Mouse (Mus musculus) small intestine, adult 2 months (tissue): ENCODE data around the gene Magi1.

ENCODE experiments used
- CTCF ChIP-seq: fragments of 200-500 bp; IDR thresholded peaks from 2 replicates; pipeline ENCODE4 v1.5.1; 2012; ENCODE audit warnings: low read depth, mild to moderate bottlenecking, control low read depth, inconsistent platforms, low read length, moderate library complexity, mixed read lengths; ENCODE audit not compliant: insufficient replicate concordance, insufficient read length; ENCODE audit errors: extremely low read depth
- POLR2A ChIP-seq: fragments of 200-500 bp; IDR thresholded peaks from 2 replicates; pipeline ENCODE4 v1.6.1; 2012; ENCODE audit warnings: low read depth, mild to moderate bottlenecking, control low read depth, inconsistent platforms, low read length, moderate library complexity

GRCm38 (mm10) chr6:93890011-93890410, 393.7 kb downstream of the Magi1 start:
- TF ChIP-seq POLR2A (no peak), CTCF (no peak)
